Mouse (Mus musculus) bone marrow, adult 2 months (tissue): ENCODE data around the gene Rbm18.

Experiments
- CTCF ChIP-seq: fragments of 200-500 bp; IDR thresholded peaks from 2 replicates; pipeline ENCODE4 v1.5.1; 2011; ENCODE audit warnings: low read length, control low read depth; ENCODE audit not compliant: control insufficient read depth, insufficient read depth
- POLR2A ChIP-seq: fragments of 200-500 bp; IDR thresholded peaks from 2 replicates; pipeline ENCODE4 v1.6.1; 2011; ENCODE audit warnings: low read depth, mild to moderate bottlenecking, control low read depth, low read length, borderline replicate concordance; ENCODE audit not compliant: control insufficient read depth

DNA sequence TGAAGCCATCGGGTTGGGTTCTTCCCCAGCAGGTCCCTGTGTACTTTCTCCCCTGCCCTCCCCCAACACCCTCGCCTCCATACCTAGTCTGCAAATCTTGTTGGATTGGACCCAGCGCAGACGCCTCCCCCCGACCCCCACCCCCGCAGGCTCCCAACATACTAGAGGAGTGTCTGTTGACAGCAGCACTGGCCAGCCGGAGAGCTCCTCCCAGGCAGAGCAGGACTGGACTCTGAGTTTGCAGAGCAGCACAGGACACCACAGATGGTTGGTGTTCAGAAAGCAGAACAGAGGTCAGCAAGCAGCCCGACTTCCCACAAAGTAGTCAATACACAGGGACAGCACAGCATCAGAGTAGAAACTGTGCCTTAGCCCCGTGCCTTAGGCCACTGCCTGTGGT lies 55.1 kb downstream of the Rbm18 start:
- no peak for TF ChIP-seq POLR2A
- TF ChIP-seq CTCF: no peak
